Mouse (Mus musculus): Measurements from ENCODE around the gene Atp6ap2. TPM values are rescaled to one million over a fixed set of nuclear protein-coding genes. Genes with fewer than 3 reads are reported as not detected.

Atp6ap2 gene
- polyA plus RNA-seq (2012; rRNA removed), result 59.0 and 61.6 TPM in 2 replicates

DNA sequence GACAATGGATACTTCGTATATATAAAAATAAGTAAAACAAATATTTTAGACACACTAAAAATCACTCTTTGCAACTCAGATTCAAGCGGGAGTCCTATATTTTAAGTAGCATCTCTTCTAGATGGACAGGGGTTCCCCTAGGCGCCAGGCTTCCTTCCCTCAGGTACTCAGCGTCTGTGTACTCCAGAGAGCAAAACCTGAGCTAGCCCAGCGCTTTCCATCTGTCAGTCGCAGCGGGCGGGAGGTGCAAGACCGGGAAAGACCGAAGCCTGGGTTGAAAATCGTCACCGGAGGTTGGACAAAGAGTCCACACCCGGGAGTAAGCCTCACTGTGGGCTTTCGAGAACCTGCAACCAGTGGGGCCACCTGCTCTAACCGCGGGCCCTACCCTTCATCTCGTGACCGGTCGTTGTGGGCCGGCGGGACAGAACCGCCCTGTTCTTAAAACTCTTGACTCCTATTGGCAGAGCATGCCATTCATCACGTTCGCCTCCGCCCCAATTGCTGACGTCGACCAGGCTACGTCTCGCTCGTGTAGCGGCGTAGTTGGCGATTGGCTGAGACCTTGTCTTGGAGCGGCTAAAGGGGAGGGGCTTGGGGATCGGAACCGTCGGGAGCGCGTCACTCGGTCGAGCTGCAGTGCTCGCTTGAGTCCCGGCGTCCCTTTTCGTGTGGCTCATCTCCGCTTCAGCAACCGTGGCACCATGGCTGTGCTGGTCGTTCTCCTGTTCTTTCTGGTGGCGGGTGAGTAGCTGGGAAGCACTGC is at the start of gene Atp6ap2:
Gene Atp6ap2 (plus strand): TSS at position 610 of the 766 bp plus-strand sequence.

Other genes with a start within 250 kb of the Atp6ap2 start
- gene 1810030O07Rik, start 85.9 kb downstream of the Atp6ap2 start, polyA plus RNA-seq (2012; rRNA removed), result 28.2 and 30.8 TPM in 2 replicates
- 31.3 and 33.1 TPM in 2 replicates for gene Med14, start 174.3 kb downstream of the Atp6ap2 start, polyA plus RNA-seq (2012; rRNA removed)

All from central nervous system, embryonic 14 days (tissue).